Mouse (Mus musculus): ENCODE measurements around the gene Rps6kl1. TPM values are rescaled to one million over a fixed set of nuclear protein-coding genes. Genes with fewer than 3 reads are reported as not detected.
A peak's percentile ranks its signal among the peaks of the same experiment; 100 is the strongest.
"Not testable (repeated sequence)": the region's sequence is repeated elsewhere in the genome, so short reads cannot be mapped to it uniquely, and the experiment has no call there.

Gene Rps6kl1
- total RNA-seq, 2 experiments from 2014 or later, result 4.3 to 4.8 TPM

DNA sequence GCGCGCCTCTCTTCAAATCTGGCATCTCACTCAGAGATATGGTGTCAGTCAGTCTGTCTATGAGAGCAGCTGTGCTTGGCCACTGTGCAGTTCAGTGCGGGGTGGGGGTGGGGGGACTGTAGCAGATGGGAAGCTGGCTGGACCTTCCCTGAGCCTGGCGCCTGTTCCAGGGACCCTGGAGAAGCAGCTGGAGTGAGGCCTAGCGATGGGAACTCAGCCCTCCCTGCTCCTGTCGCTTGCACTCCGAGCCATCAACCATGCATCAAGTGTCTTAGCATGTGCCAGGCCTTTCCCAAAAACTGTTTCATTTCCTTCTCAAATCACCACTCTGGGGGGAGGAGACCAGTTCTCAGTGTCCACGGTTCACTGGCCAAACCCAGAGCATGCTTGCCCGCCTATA, 5.4 kb downstream of the Rps6kl1 start:
- DNase-seq, result peak; percentile 70 to 74
- intact Hi-C loops (cut with DNase I), result no loop called here

- intact Hi-C loops (cut with DNase I), result loop anchor here (5.0 kb wide), 1 partner anchor 142 kb away; the partner anchor contains the start of genes Acyp1 and Zc2hc1c
- DNase-seq, result no peak
Observed at GRCm38 (mm10) chr12:85144821-85145220, 6.2 kb downstream of the Rps6kl1 start.

- not testable (repeated sequence) for DNase-seq
- intact Hi-C loops (cut with DNase I), result loop anchor here (5.0 kb wide), 1 partner anchor 143 kb away; the partner anchor contains the start of genes Acyp1 and Zc2hc1c
Observed at GRCm38 (mm10) chr12:85144276-85144675, 6.8 kb downstream of the Rps6kl1 start.

- intact Hi-C loops (cut with DNase I), result loop anchor here (1.0 to 5.0 kb wide), 3 partner anchors 26 to 162 kb away; partner anchors contain the start of genes Acyp1 and Zc2hc1c
Observed at GRCm38 (mm10) chr12:85142803-85143202, 8.3 kb downstream of the Rps6kl1 start.

DNA sequence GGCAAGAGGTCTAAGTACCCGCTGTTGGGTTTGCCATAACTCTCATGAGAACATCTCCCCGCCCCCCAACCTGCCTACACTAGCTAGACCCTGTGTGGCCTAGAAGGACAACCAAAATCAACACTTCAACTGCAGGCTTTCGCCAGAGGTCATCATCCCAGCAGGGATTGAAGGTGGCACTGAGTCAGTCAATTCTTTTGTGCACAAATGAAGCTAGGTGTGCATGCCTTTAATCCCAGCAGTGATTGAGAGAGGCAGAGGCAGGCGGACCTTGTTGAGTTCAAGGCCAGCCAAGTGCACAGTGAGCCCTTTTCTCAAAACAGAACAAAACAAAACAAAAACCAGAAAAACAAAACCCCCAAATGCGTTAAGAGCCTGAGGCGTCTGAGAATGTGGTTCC, 10.0 kb downstream of the Rps6kl1 start:
- intact Hi-C loops (cut with DNase I), result loop anchor here (5.0 kb wide), 1 partner anchor 146 kb away; the partner anchor contains the start of genes Acyp1 and Zc2hc1c
- no peak for DNase-seq

More at GRCm38 (mm10) chr12:85142803-85143202, 8.3 kb downstream of the Rps6kl1 start:
- DNase-seq, result peak; percentile 87 to 95

DNA sequence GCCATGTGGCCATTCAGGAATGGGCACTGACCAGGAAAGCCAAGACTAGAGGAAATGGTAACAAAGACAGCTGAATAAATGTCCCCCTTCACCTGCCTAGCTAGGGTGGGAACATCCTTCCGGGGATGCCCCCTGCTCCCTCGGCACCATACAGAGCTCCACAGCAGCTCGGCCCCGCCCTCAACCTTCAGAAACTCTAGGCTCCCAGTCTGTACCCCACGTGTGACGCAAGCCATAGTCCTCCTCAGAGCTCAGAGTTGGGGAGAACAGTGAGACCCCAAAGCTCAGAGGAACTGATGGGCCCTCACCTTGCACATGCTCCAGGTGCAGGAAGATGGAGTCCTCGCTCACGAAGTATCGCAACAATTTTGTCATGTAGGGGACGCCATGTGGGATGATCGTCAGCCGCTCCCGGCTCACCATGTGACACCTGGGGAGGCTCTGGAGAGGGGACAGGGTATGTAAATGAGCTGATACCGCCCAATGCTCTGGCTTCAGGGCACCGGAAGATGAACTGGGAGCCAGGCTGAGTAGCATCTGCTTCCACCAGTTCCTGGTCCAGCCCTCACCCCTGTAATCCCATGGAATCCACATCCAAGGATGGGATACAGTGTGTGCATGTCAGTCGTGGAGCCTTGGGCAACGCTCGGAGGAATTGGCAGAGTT, 10.9 kb downstream of the Rps6kl1 start:
- DNase-seq, result no peak
- intact Hi-C loops (cut with DNase I), result loop anchor here (5.0 kb wide), 1 partner anchor 147 kb away; the partner anchor contains the start of genes Acyp1 and Zc2hc1c

DNA sequence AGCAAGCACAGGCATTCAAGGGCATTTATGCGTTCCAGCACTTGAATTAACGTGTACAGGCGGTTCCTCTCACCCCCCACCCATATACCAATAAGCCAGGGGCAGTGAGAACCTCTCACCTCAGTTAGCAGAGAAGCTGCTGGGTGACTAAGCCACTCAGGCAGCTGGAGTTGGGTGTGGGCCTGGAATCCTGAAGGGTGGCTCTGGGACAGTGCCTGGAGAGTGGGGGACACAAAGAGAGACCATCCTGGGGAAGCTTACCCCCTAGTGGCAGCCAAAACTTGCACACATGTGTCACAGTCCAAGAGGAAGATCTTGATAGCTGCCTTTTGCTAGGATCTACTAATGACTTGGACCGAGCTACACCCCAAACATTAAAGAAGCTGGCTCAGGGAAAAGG, 14.4 kb downstream of the Rps6kl1 start:
- no peak for DNase-seq
- intact Hi-C loops (cut with DNase I), result loop anchor here (10.0 kb wide), 1 partner anchor 348 kb away; no protein-coding TSS in a partner anchor

GRCm38 (mm10) chr12:85135513-85136470, 15.3 kb downstream of the Rps6kl1 start:
- intact Hi-C loops (cut with DNase I), result loop anchor here (10.0 kb wide), 1 partner anchor 349 kb away; no protein-coding TSS in a partner anchor
- DNase-seq, result peak in 1 of 2 experiments; percentile 37

DNA sequence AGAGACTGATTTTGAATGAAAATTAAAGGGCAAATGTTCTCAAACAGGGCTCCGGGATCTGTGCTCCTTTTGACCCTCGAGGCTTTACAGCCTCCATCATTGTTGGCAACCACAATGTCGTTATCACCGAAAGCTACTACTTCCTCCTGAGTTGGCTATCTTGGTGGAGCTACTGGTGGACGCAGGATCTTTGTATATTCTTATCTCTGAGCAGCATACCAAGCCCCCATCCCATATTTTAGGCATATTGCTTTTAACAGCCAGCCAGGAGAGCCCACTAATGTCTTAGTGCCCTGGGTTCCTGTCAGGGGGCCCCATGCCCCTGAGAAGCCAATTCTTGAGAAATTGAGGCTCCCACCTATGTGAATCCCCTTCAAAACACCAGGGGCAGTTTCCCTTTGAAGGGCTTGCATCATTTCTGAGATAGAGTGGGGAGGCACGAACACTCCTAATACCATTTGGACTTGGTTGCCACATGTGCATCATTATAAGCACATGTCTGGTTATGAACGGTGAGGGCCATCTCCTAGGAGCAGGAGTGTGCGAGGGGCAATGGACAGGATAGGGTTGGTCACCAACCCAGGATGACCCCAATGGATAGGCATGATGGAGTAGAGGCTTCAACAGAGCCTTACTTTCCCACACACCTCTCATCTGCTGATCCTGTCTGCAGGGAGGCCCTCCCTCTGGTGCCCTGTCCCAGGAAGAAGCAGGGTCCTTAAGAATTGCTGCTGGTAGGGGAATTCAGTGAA, 16.8 kb downstream of the Rps6kl1 start:
- intact Hi-C loops (cut with DNase I), result loop anchor here (10.0 kb wide), 1 partner anchor 351 kb away; no protein-coding TSS in a partner anchor
- DNase-seq, result no peak

DNA sequence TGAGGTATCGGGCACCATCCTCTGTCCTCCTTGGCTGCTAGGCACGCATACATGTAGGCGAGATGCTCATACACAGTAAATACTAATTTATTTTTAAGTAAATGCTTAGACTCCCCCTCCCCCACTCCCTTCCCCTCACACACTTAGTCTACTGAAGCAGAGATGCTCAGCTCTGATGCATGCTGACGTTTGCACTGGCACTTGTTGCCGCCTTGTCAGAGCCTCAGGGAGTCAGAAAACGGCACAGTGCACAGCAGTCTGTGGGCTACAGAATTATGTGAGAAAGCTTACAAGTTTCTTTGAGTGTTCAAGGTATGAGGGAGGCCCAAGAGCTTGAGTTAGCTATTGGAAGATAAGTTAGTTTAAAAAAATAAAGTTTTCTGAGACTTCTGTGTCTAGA, 19.7 kb downstream of the Rps6kl1 start:
- no peak for DNase-seq
- intact Hi-C loops (cut with DNase I), result loop anchor here (10.0 kb wide), 1 partner anchor 353 kb away; no protein-coding TSS in a partner anchor

DNA sequence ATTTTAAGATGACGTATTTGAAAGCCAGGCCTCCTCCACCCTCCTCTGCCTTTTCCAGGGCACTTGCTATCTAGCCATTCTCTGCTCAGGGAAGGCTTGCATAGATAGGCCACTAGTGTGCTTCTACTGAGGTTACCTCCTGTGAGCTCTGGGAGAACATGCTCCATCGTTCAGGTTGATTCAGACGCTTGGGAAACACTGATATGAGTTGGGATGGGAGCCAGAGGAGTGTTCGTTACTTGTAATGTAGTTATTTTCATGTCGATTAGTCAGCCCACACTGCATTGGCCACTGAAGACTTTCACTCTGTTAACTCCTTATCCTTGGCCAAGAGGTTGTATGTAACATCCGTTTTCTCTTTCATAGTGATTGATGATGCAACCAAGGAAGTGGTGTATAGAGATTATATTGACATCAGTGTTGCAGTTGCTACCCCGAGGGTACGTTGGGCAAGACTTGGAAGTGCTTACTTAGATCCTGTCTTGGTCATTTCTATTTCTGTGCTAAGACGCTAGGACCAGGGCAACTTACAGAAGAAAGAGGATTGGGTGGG, 21.6 kb downstream of the Rps6kl1 start:
- DNase-seq, result no peak
- intact Hi-C loops (cut with DNase I), result no loop called here

GRCm38 (mm10) chr12:85126986-85127603, 24.0 kb downstream of the Rps6kl1 start:
- intact Hi-C loops (cut with DNase I), result no loop called here
- no peak for DNase-seq

DNA sequence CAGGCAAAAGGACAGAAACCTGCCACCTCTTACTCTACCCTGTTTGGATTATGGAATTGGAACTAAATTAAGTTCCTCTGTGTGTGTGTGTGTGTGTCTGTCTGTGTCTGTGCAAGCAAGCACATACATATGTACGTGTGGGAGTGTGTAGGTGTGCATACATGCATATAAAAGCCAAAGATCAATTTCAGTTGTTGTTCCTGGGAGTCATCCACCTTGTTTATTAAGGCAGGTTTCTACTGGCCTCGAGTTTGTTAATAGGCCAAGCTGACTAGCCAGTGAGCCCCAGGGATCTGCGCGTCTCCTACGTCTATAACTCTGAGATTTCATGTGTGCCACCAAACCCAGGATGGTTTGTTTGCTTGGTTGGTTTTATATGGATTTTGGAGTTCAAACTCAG, 26.3 kb downstream of the Rps6kl1 start:
- DNase-seq, result no peak
- intact Hi-C loops (cut with DNase I), result no loop called here

DNA sequence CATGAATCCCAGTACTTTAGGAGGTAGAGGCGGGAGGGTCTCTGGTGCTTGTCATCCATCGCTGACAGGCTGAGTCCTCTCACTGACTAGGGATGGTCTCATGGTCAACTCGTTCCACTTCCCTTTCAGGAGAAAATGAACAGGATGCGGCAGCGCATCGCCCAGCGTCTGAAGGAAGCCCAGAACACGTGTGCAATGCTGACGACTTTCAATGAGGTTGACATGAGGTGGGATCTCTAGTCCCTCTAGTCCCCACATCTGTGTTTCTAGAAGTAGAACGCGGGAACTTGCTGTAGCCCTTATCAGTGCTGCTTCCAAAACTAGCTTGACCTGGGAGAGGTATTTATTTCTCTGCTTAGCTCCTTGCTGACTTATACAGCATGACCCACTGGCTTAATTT, 27.4 kb downstream of the Rps6kl1 start:
- intact Hi-C loops (cut with DNase I), result no loop called here
- no peak for DNase-seq

GRCm38 (mm10) chr12:85123108-85123530, 27.9 kb downstream of the Rps6kl1 start:
- DNase-seq, result no peak
- intact Hi-C loops (cut with DNase I), result no loop called here

DNA sequence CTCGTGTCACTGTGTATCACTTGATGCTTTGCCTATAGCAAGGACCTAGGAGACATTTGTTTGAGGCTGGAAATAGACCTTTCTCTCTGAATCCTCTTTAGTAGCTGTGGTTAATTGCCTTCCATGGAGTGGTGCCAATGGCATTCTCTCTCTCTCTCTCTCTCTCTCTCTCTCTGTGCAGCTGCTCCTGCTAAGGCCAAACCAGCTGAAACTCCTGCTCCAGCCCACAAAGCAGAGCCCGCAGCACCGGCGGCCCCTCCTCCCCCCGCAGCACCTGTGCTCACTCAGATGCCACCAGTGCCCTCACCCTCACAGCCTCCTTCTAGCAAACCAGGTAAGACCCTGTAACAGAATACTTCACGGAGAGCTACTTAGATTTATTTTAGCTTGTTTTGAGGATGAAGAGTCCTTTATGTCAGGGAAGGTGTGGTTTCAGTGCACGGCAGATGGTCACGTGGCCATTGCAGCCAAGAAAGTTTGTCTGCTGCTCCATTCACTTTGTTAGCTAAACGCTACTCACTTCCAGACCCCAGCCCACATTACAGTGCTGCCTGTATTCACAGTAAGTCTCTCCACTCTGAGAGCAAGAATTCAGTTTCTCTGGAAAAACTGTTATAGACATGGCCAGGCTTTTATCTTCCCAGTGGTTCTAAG, 29.1 kb downstream of the Rps6kl1 start:
- DNase-seq, result no peak
- intact Hi-C loops (cut with DNase I), result no loop called here

- DNase-seq, result no peak
- intact Hi-C loops (cut with DNase I), result no loop called here
Observed at GRCm38 (mm10) chr12:85115678-85116077, 35.4 kb downstream of the Rps6kl1 start.

GRCm38 (mm10) chr12:85113917-85114316, 37.1 kb downstream of the Rps6kl1 start:
- DNase-seq, result no peak
- intact Hi-C loops (cut with DNase I), result no loop called here

GRCm38 (mm10) chr12:85113337-85113736, 37.7 kb downstream of the Rps6kl1 start:
- intact Hi-C loops (cut with DNase I), result no loop called here
- DNase-seq, result no peak

All from heart, postnatal 14 days (tissue).